Mouse (Mus musculus): Measurements from ENCODE around the gene Gm21985. TPM values are rescaled to one million over a fixed set of nuclear protein-coding genes. Genes with fewer than 3 reads are reported as not detected.

Gene Gm21985
- not detected for polyA plus RNA-seq (2017; shearing (Covaris generic))

DNA sequence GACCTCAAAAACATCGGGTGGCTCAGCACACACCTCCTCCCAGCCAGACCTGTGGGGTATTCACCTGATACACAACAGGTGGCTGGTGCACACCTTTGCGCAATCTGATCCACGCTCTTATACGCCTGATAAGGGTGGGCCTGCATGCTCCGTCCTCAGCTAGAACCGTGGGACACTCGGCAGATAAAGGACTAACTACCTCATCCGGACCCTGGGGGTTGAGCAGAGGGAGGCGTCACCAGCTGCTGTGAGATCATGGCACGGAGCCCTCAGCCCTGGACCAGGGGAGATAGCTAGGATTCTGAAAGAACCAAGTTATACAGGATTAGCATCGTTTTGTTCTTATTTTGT, at the start of gene Gm21985:
Gene Gm21985 (plus strand): TSS at position 73 of the 351 bp plus-strand sequence.

DNA sequence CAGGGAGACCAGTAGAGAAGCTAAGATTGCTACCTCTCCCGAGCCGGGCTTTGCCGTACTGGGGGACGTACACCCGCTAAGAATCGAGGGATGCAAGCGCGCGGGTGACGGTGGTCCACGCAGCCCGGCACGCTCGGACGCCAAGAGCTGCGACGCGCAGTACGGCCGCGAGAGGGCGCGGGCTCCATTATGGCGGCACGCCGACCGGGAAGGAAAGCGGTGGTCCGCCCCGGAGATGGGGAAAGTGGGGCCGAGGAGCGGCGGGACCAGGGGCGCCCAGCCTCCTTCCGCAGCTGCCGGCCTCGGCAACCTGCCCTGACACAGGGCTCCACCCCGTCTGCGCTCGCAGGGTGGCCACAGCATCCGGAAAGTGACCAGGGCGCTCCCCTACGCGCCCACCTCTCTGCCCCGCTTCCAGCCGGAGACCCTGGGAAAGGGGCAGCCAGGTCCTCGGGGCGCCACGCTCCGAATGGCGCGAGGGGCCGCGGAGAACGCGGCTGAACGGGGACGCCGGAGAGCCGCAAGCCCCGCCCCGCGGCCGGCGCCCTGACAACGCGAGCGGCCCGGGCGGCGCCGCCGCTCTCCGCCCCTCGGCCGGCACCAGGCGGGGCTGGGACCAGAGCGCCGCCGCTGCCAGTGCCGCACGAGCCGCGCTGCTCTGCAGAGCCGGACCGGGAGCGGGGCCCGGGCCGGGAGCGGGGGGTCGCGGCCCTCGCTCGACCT, 26.7 kb upstream of the Gm21985 start, which contains the start of gene Lpcat4:
Gene Lpcat4 (plus strand): TSS at position 257 of the 723 bp plus-strand sequence.

DNA sequence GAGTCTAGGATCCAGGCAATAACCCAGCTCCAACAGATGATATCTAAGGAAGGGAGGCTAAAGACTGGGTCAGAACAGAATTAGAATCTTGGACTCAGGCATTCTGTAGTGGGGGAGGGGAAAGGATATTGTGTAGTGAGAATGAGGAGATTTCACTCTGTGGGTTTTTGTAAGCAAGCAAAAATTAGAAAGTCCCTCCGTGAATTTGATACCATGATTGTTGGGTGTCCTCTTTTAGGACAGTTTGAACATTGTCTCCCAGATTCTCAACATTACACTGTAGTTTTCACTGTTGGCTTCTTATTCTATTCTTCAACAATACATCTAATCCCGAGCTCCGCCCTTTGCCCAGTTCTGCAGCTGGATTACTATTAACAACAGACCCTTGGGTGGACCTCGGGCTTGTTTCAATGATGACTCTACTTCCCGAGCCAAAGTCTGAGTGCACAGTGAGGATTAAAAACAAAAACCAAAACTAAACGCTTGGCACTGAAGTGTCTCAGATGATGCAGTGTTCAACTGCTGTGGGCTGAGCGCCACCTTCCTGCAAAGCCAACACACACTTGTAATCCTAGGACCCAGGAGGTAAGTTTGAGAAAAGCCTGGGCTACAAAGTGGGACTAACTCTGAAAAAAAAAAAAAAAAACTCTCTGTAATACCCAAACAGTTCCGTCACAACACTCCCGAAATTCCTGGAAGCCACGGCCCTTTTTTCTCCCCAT, 6.7 kb upstream of the Gm21985 start, which contains the start of gene Nutm1:
Gene Nutm1 (minus strand): TSS at position 51 of the 722 bp plus-strand sequence.

DNA sequence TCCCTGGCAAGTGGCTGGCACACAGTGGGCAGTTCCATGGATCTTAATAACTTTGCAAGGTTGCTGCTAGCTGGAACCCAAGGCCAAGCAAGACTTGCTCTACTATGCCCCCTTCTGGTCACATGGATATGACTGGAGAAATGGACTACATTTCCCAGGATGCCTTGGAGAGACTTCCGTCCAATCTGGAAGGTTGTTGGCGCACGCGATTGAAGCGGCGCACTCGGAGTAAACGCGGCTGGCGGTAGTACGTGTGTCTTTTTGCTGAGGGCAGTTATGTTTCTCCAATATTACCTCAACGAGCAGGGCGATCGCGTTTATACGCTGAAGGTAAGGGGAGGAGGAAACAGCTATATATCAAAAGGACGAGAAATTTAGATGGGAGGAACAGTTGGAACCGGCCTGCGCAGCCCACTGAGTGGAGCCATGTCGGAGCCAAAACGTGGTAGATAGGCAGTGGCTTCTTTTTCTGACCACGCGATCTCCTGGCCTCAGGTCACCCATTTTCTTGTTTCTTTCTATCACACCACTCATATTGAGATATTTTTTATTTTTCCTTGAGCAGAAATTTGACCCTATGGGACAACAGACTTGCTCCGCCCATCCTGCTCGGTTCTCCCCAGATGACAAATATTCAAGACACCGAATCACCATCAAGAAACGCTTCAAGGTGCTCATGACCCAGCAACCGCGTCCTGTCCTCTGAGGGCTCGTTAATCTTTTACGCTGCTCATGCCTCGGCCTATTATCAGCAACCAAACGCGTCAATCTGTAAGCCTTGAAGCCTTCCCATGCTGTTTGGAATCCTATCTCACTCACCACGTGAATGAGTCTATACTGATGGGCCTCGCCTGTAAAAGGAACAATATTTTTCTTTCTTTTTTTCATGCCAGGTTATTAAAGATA, 4.1 kb upstream of the Gm21985 start, which contains the start of gene Nop10:
Gene Nop10 (plus strand): TSS at position 179 of the 906 bp plus-strand sequence.

GRCm38 (mm10) chr2:112265448-112266241, 469 bp upstream of the Gm21985 start, which contains the start of gene Slc12a6:
Gene Slc12a6 (plus strand): TSS chr2:112265825.

DNA sequence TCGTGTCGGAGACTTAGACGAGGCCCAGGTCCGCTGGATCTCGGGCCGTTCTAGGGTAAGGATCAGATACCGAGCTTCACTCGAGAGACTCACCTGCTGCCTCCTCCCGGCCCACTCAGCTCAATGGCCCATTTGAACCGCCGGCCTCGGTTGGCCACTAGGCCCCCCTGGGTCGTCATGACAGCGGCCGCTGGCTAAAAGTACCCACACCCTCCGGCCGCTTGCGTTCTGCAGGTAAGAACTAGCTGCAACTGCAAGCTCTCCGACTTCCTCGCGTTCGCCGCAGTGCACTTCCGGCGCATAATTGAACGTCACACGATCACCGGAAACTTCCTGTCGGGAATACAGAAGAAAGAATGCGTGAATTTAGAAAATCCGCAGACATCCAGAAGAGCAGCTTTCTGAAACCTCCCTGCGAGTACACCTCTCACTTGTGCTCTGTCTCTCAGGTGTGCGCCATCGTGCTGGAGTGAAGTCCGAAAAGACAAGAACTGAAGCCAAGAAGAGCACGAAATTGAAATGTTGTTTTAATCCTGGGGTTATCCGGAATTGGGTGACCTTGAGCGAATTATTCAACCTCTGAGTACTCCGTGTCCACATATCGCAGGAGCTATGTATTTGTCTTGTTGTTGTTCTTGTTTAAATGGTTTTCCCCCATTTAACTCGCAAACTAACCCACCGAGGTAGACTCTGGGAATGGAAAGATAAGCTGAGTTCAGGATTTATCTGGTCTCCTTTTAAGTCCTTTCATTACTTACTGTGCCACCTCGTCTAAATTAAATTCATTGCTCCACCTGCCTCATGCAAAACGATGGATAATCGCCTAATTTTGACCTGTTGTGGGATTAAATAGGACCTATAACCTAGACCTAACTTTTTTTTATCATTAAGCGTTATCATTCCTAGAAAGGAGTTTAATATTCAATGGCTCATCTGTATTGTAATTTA, 101.9 kb downstream of the Gm21985 start, which contains the start of gene Emc4:
Gene Emc4 (minus strand): TSS at position 302 of the 948 bp plus-strand sequence.

DNA sequence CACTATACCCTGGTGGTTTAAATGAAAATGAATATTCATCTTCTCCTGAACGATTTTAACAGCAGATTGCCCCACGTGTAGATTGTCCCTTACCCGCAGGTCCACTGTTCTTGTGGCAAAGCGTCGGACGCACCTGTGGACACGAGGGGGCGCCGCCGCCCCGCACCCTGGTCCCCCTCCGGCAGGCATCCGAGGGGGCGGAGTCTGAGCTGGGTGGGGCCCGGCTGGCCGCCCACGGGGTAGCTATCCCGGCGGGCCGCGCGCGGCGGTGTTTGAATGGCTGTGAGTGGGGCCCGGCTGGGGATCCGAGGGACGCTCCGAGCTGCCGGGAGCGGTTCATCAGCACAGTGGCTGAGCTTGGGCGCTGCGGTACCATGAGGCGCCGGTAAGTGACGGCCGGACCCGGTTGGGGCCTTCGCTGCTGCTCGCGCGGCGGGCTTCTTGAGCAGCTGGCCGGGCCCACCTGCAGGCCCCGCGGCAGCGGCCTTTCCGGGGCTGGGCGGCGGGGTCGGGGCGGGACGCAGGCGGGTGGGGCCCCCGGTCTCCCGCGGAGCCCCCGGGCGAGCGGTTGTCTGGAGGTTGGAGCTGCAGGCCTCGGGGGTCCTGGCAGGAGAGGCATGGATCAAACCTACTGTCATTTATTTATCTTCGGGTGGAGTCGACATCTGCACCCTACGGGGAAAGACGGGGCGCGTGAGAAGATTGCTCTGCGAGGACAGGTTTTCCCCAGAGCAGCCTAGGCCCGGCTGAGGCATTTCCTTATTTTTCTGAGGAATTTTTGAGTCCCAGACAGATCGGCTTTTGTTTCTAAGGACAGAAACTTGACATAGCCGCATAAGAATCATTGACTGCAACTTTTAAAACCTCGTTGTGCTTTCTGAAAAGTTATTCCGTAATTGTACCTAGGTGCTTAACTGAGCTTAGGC, 113.1 kb downstream of the Gm21985 start, which contains the start of gene Katnbl1:
Gene Katnbl1 (plus strand): TSS at position 239 of the 926 bp plus-strand sequence.

DNA sequence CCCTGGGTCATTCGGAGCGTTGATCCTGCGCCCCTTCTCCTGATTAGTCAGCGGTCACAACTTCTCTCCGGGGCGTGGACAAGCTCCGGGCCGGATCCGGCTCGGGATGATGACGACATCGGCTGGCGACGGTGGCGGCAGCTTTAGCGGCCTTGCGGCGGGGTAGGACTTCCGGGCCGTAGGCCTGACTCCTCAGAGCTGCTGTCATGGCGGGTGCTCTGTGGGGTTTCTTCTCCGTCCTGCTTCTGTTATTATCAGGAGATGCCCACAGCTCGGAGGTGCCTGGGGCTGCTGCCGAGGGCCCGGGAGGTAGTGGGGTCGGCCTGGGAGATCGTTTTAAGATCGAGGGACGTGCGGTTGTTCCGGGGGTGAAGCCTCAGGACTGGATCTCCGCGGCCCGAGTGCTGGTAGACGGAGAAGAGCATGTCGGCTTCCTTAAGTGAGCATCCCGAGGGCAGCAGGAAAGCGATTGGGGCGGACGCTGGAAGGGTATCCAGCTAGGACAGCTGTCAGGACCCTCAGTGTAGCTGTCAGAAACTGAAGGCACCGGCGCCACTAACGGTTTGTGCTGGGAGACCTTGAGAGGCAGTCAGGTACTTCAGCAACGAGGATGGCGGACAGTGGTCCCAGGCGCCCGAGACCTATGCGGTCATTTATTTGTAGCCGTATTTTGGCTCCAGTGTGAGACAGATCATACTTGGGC, 188.9 kb downstream of the Gm21985 start, which contains the start of gene Emc7:
Gene Emc7 (plus strand): TSS at position 136 of the 703 bp plus-strand sequence.

Other genes starting within 250 kb of the Gm21985 start
- not detected for gene Olfr1311, start 241.9 kb upstream of the Gm21985 start, polyA plus RNA-seq (2017; shearing (Covaris generic))
- gene Olfr1312, start 216.1 kb upstream of the Gm21985 start, polyA plus RNA-seq (2017; shearing (Covaris generic)), result under 1 TPM; 0.10 to 0.22 TPM
- gene Olfr1313, start 188.5 kb upstream of the Gm21985 start, polyA plus RNA-seq (2017; shearing (Covaris generic)), result under 1 TPM in 1 of 2 experiments, not detected in 1; 0.11 TPM
- under 1 TPM in 1 of 2 experiments, not detected in 1; 0.12 TPM for gene Olfr1314, start 169.5 kb upstream of the Gm21985 start, polyA plus RNA-seq (2017; shearing (Covaris generic))
- gene Olfr1315-ps1, start 150.9 kb upstream of the Gm21985 start, polyA plus RNA-seq (2017; shearing (Covaris generic)), result not detected
- gene Olfr1316, start 131.3 kb upstream of the Gm21985 start, polyA plus RNA-seq (2017; shearing (Covaris generic)), result not detected
- not detected for gene Olfr1317, start 126.0 kb upstream of the Gm21985 start, polyA plus RNA-seq (2017; shearing (Covaris generic))
- gene Olfr1318, start 112.1 kb upstream of the Gm21985 start, polyA plus RNA-seq (2017; shearing (Covaris generic)), result not detected
- 100 to 1,000 TPM; 109 to 162 TPM for gene Lpcat4, start 26.8 kb upstream of the Gm21985 start, polyA plus RNA-seq (2017; shearing (Covaris generic))
- 1 to 10 TPM in 1 of 2 experiments, under 1 TPM in 1; 0.25 to 2.1 TPM for gene Nutm1, start 7.0 kb upstream of the Gm21985 start, polyA plus RNA-seq (2017; shearing (Covaris generic))
- gene Nop10, start 4.4 kb upstream of the Gm21985 start, polyA plus RNA-seq (2017; shearing (Covaris generic)), result 100 to 1,000 TPM; 129 to 166 TPM
- 10 to 100 TPM; 69.5 to 78.8 TPM for gene Slc12a6, start 489 bp upstream of the Gm21985 start, polyA plus RNA-seq (2017; shearing (Covaris generic))
- gene Emc4, start 101.7 kb downstream of the Gm21985 start, polyA plus RNA-seq (2017; shearing (Covaris generic)), result 10 to 100 TPM; 91.3 to 93.6 TPM
- 10 to 100 TPM; 19.2 to 21.8 TPM for gene Katnbl1, start 112.9 kb downstream of the Gm21985 start, polyA plus RNA-seq (2017; shearing (Covaris generic))
- 10 to 100 TPM; 16.5 to 17.0 TPM for gene Emc7, start 188.7 kb downstream of the Gm21985 start, polyA plus RNA-seq (2017; shearing (Covaris generic))
- not detected for gene Chrm5, start 214.5 kb downstream of the Gm21985 start, polyA plus RNA-seq (2017; shearing (Covaris generic))
- gene Aven, start 226.7 kb downstream of the Gm21985 start, polyA plus RNA-seq (2017; shearing (Covaris generic)), result 10 to 100 TPM; 59.5 to 66.9 TPM

Measured in inflammation-experienced regulatory T-cells (primary cell).